Mouse (Mus musculus) forebrain, embryonic 11.5 days (tissue): Measurements from ENCODE around the gene Prkcz. TPM values are rescaled to one million over a fixed set of nuclear protein-coding genes. Genes with fewer than 3 reads are reported as not detected.

ENCODE experiments used
- ATAC-seq: fragments of 200-750 bp; cut with Nextera tagmentation; replicated peaks from 2 replicates; pipeline ENCODE4 v1.8.0; 2017; ENCODE audit warnings: moderate TSS enrichment; ENCODE audit not compliant: low FRiP score
- DNase-seq: peaks from one replicate; pipeline ENCODE4 v3.0.0-alpha.2; 2017; ENCODE audit warnings: low spot score
- H3K27ac ChIP-seq: fragments of 300-500 bp; sonication (generic); 2 replicates; pipeline ENCODE4 v1.5.1; 2014; ENCODE audit warnings: low read depth, low read length
- H3K27me3 ChIP-seq: fragments of 300-500 bp; sonication (generic); 2 replicates; pipeline ENCODE4 v1.6.1; 2014; ENCODE audit warnings: mild to moderate bottlenecking, low read length, mixed read lengths; ENCODE audit not compliant: control insufficient read depth, insufficient read depth
- H3K36me3 ChIP-seq: fragments of 300-500 bp; sonication (generic); 2 replicates; pipeline ENCODE4 v1.6.1; 2014; ENCODE audit warnings: mild to moderate bottlenecking, low read length, moderate library complexity, mixed read lengths; ENCODE audit not compliant: control insufficient read depth, insufficient read depth
- H3K4me1 ChIP-seq: fragments of 300-500 bp; sonication (generic); replicated peaks from 2 replicates; pipeline ENCODE4 v1.6.1; 2014; ENCODE audit warnings: low read length, mixed read lengths; ENCODE audit not compliant: control insufficient read depth, insufficient read depth
- H3K4me2 ChIP-seq: fragments of 300-500 bp; sonication (generic); 2 replicates; pipeline ENCODE4 v1.6.1; 2014; ENCODE audit warnings: low read depth, mild to moderate bottlenecking, low read length, moderate library complexity, mixed read lengths; ENCODE audit not compliant: severe bottlenecking
- H3K4me3 ChIP-seq: fragments of 300-500 bp; sonication (generic); 2 replicates; pipeline ENCODE4 v1.5.1; 2014; ENCODE audit warnings: low read depth, low read length
- H3K9ac ChIP-seq: fragments of 300-500 bp; sonication (generic); 2 replicates; pipeline ENCODE4 v1.6.1; 2014; ENCODE audit warnings: low read length
- H3K9me3 ChIP-seq: fragments of 300-500 bp; sonication (generic); 2 replicates; pipeline ENCODE4 v1.6.1; 2016; ENCODE audit warnings: low read length, mixed read lengths; ENCODE audit not compliant: control insufficient read depth
- WGBS: fragments of 180-500 bp; shearing (Covaris S2); extraction: QIAGEN DNeasy Blood & Tissue Kit; methylation state at CpG from one replicate; pipeline ENCODE4 v1.1.7; 2014; 5-methylcytosine and 5-hydroxymethylcytosine counted together
- polyA plus RNA-seq: library from polyadenylated mRNA; unstranded; fragments of >200 nt; fragmentation: Nextera tagmentation; extraction: Ambion mirVana; gene quantifications from 2 replicates; pipeline ENCODE4 v1.2.1, GENCODE M21; 2014

Gene Prkcz
- polyA plus RNA-seq, 1 experiment from 2014 or later = 20.8 TPM

DNA sequence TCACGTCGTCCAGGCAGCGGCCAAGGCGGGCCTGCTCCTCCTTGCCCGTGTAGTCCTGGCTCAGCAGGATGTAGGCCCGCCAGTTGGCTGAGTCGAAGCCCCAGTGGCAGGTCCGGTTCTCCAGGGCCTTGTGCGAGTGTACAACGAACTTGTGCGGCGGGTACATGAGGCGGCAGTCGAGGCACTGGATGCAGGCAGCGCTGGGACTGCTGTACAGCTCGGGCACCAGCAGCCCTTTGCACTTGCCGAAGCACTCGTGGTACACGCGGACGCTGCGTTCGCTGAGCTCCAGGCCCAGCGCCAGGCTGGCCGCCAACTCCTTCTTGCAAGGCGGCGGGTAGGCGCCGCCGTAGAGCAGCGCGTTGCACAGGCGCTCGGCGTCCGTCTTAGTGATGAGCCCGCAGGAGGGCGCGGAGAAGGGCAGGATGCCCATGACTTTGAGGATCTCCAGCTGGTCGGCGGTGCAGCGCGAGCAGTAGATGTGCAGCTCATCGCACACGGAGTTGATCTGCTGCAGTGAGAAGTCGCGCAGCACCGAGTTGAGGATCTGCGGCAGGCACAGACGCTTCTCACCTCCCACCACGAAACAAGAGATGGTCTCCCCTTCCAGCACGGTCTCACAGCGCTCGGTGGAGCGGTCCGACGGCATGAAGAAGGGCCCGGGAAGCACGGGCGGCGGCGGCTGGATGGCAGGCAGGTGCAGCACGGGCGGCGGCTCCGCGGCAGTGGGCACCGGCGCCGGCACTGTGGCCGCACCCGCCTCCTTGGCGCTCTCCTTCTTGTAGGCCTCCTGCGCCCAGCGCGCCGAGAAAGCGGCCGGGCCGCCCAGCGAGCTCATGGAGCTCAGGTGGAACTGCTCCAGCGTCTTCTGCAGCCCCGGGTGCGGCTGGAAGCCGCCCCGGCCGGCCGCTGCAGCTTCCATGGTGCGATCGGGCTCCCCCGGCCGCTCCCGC lies 139.3 kb downstream of the Prkcz start:
- Histone ChIP-seq H3K4me1 (peaks cover 37% of the 10 kb centered on the region), H3K4me2 (peak overlapping the region; percentile 99), H3K4me3 (peak overlapping the region; percentile 96), H3K27me3 (no peaks in the 10 kb centered on the region), H3K9me3 (no peaks in the 10 kb centered on the region), H3K27ac (peak overlapping the region; percentile 46; the same call in 1 of the 2 replicates), H3K9ac (peak overlapping the region; percentile 96), H3K36me3 (no peaks in the 10 kb centered on the region; the same call in 1 of the 2 replicates)
- WGBS = under 1% methylated on average over 93 of the region's 93 CpGs
- DNase-seq (peak; percentile 80), ATAC-seq (no peak)

GRCm38 (mm10) chr4:155221106-155221505 lies 140.1 kb downstream of the Prkcz start:
- DNase-seq = no peak
- Histone ChIP-seq H3K27ac (no peak overlapping the region), H3K4me2 (peak overlapping the region; percentile 99), H3K4me1 (peaks cover 40% of the 10 kb centered on the region), H3K9me3 (no peaks in the 10 kb centered on the region), H3K9ac (peak overlapping the region; percentile 96), H3K4me3 (peak overlapping the region; percentile 96), H3K36me3 (no peaks in the 10 kb centered on the region; the same call in 1 of the 2 replicates), H3K27me3 (no peaks in the 10 kb centered on the region)
- 5% methylated on average over 7 of the region's 7 CpGs for WGBS
- ATAC-seq = no peak

DNA sequence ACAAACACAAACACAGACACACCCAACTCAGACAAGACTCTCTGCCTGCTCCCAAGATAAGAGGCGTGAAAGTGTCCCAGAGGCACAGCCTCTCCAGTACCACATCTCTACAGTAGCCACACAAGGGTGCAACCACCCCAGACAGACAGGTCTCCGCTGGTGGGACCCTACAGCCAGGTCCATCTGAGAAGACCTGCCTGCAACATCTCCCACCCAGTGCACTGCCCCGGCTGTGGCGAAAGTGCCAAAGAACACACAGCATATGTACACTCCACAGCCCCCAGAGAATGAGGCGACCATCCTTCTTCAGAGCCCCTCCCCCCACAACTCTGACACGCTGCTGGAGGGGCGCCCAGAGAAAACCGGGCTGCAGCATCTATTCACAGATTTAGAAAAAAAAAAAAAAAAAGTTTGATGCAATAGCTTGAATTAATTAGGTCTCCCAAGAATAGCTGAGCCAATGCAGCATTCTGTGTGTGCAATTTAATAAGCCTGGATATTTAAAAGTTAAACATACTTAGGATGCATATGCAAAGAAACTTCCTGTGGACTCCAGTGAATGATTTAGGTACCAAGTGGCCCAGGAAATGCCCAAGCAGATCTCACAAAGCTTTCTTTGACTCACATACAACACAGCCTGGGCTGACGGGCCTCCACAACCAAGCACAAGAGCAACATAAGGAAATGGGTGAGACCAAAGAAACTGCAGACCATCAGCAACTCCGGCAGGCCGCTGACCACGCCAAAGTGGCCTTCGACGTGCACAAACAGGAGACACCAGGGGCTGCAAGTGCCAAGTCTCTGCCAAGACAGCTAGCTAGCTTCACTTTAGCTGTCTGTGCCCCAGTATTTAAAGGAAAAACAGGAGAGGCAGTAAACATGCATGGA lies 140.7 kb downstream of the Prkcz start:
- DNase-seq (no peak), ATAC-seq (no peak)
- Histone ChIP-seq H3K27ac (no peak overlapping the region), H3K4me3 (peak overlapping the region; percentile 96), H3K4me2 (peak overlapping the region; percentile 99), H3K9ac (peak overlapping the region; percentile 96), H3K4me1 (peaks cover 45% of the 10 kb centered on the region), H3K9me3 (no peaks in the 10 kb centered on the region), H3K27me3 (no peaks in the 10 kb centered on the region), H3K36me3 (no peaks in the 10 kb centered on the region; the same call in 1 of the 2 replicates)
- WGBS = 12% methylated on average over 14 of the region's 14 CpGs

DNA sequence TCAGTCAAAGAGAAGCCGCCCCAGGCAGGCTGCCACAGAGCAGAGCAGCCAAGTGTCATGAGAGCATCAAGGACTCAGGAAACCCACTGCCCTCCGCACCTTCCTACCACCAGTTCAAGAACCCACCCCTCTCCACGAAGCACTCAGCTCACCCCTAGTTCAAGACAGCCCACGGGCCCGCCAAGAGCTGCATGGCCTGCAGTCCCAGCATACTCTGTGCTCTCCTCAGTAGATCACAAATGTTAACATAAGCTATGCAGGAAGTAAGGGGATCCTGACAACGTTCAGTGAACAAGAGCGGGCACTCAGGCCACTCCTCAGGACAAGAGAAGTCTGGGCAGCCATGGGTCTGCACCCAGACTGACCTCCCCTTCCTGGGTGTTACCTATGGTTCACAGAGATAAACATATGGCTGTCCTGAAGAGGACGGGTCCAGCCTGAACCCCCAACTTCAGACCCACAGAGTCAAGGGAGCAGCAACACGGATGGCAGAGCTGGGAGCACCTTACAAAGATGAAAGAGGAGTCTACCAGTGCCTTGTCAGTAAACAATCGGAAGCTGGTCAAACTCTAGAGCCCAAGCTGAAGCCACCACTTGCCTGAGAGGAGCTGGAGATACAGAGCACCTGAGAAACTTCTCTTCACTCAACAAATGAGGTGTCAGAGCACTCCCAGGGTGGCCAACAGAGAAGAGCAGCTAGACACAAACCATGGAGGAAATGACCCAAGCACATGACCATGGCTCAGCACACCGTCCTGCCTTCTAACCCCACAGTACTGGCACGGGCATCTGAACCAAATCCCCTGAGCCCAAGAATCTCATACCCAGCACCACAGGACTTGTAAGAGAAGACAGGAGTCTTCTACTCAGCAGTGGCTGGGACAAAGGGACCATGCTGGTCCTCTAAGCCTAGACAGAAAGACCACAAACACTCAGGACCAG lies 141.6 kb downstream of the Prkcz start:
- ATAC-seq = no peak
- Histone ChIP-seq H3K4me2 (peak overlapping the region; percentile 99), H3K36me3 (no peaks in the 10 kb centered on the region; the same call in 1 of the 2 replicates), H3K4me1 (peaks cover 52% of the 10 kb centered on the region), H3K27ac (no peak overlapping the region), H3K4me3 (peak overlapping the region; percentile 96), H3K9me3 (no peaks in the 10 kb centered on the region), H3K27me3 (no peaks in the 10 kb centered on the region), H3K9ac (peak overlapping the region; percentile 96)
- DNase-seq = no peak
- WGBS = 71% methylated on average over 12 of the region's 12 CpGs

DNA sequence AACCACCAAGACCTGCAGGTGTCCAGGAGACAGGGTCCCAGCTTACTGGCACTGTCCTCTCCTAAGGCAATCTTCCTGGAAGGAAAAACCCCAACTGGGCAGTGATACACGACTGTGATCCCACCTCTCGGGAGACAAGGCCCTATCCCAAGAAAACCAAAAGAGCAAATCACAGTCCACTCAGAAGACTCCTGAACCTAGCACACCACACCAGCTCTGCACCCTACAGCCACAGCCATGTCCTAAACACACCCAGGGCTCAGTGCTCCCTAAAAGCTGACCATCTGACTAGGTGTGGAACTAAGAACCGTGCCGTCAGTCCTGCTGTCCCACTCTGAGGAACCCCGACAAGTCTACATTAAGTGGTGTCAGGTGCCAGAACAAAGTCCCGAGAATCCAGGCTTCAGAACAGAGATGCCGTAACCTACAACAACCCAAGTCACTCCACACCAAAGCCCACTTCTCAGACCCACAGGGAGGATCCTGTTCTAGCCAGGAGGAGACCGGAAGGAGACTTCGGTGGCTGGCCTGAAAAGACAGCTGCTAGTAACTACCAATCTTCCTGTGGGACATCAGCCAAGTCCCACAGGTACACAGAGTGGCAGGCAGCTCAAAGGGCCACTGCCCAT lies 142.9 kb downstream of the Prkcz start:
- no peaks in the 10 kb centered on the region; the same call in 1 of the 2 replicates for H3K36me3 ChIP-seq
- no peaks in the 10 kb centered on the region for H3K9me3 ChIP-seq
- no peaks in the 10 kb centered on the region for H3K27me3 ChIP-seq
- peak overlapping the region; percentile 8; the same call in 1 of the 2 replicates for H3K9ac ChIP-seq
- H3K4me3 ChIP-seq = no peak overlapping the region
- ATAC-seq (no peak), DNase-seq (no peak)
- 90% methylated on average over 9 of the region's 9 CpGs for WGBS
- H3K4me2 ChIP-seq = peak overlapping the region; percentile 99; the same call in 1 of the 2 replicates
- no peak overlapping the region for H3K27ac ChIP-seq
- peaks cover 59% of the 10 kb centered on the region for H3K4me1 ChIP-seq

DNA sequence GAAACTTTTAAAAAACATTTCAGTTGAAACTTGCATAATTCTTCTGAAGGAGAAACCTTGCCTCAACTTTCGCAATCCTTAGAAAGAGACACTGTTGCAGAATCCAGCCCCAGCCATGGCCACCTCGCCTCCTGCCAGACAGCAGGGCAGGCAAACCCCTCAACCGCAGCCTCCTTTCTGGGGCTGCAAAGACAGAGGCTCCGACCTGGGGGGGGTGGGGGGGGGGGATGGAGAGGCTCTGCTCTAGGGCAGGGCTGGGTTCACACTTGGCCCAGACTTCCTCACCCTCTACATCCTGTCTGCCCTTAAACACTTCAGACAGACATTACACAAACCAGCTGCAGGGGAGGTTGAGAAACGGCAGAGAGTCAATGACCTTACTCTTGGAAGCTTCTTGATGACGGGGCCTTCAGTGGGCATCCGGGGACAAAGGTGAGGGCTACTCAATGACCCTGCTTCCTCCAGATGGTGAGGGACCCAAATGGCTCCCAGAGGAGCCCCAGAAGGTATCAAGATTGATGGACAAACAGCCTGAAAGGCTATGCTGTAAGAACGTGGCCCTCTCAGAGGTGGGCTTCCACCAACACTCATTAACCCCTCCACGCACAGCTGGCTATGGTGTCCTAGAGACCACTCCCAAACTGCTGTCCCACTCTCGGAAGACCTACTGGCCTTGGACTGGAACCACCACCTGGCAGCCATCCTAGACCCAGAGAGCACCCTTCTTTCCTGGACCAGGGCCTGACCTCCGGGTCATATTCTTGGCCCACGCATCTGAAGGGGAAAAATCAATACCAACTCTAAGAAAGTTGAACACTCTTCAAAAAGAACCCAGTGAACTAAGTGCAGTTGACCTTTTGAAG lies 143.7 kb downstream of the Prkcz start:
- Histone ChIP-seq H3K4me3 (no peak overlapping the region), H3K36me3 (no peaks in the 10 kb centered on the region; the same call in 1 of the 2 replicates), H3K27ac (peak overlapping the region; percentile 41; the same call in 1 of the 2 replicates), H3K4me1 (peaks cover 63% of the 10 kb centered on the region), H3K4me2 (no peak overlapping the region), H3K9ac (no peak overlapping the region), H3K27me3 (no peaks in the 10 kb centered on the region), H3K9me3 (no peaks in the 10 kb centered on the region)
- 79% methylated on average over 12 of the region's 12 CpGs for WGBS
- DNase-seq = no peak
- ATAC-seq = no peak
